Mouse (Mus musculus): Measurements from ENCODE around the gene Vldlr. TPM values are rescaled to one million over a fixed set of nuclear protein-coding genes. Genes with fewer than 3 reads are reported as not detected.
A peak's percentile ranks its signal among the peaks of the same experiment; 100 is the strongest.

Vldlr gene
- total RNA-seq, 2 experiments from 2014 or later = 117 to 122 TPM

GRCm38 (mm10) chr19:27239913-27240312 is 23.6 kb downstream of the Vldlr start:
- no peak for DNase-seq

- peak; percentile 33 for DNase-seq
Measured at GRCm38 (mm10) chr19:27243527-27243926, 27.2 kb downstream of the Vldlr start.

GRCm38 (mm10) chr19:27254756-27255155 is 38.5 kb downstream of the Vldlr start:
- no peak for DNase-seq

GRCm38 (mm10) chr19:27255678-27256077 is 39.4 kb downstream of the Vldlr start:
- DNase-seq = no peak

GRCm38 (mm10) chr19:27260102-27260501 is 43.8 kb downstream of the Vldlr start:
- DNase-seq = no peak

GRCm38 (mm10) chr19:27260621-27261278 is 44.5 kb downstream of the Vldlr start:
- no peak for DNase-seq

GRCm38 (mm10) chr19:27262141-27262540 is 45.9 kb downstream of the Vldlr start:
- peak; percentile 10 for DNase-seq

- DNase-seq = no peak
Measured at GRCm38 (mm10) chr19:27273385-27273784, 57.1 kb downstream of the Vldlr start.

- DNase-seq = no peak
Measured at GRCm38 (mm10) chr19:27274382-27274781, 58.1 kb downstream of the Vldlr start.

- DNase-seq = no peak
Measured at GRCm38 (mm10) chr19:27279174-27279573, 62.9 kb downstream of the Vldlr start.

Other genes starting within 250 kb of the Vldlr start
- gene Kcnv2, start 106.1 kb downstream of the Vldlr start, total RNA-seq (2021) = under 1 TPM in 1 of 2 experiments, not detected in 1; 0.09 TPM
- 10 to 100 TPM; 40.1 to 45.0 TPM for gene Pum3, start 213.3 kb downstream of the Vldlr start, total RNA-seq (2021)

Data from heart, postnatal 4 days (tissue).